Comparison of ENCODE assay signal across 34 mouse cellular contexts in the genomic region with DNA sequence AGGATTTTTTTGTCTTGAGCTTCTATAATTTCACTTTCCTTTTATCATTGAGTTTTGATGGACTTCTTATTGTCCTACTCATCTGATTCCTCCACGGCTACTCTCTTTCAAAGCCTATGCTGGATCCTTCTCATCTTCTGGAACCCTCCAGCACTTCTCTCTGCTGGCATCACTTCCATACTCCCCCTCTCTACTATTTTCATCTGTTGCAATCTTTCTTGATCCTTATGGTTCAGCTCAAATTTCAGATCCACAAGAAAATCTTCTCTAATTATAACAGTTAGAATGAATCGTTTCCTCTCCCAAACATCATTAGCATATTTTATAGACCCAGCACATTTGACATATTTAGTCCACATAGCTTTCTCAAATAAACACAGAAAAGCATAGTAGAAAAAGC.
DNase-seq lines count a peak whose midpoint lies in the region; ATAC-seq and TF ChIP-seq lines count a peak whose summit lies in the region.
"Had no signal": no experiment of that assay in that cellular context is flagged by ENCODE, and none has a peak within 500 bp of the region (broad histone marks: within the 10 kb centered on the region; RNA-seq: fewer than 3 reads in every experiment).

No protein-coding gene starts in this region.

- H3K4me1 ChIP-seq in forebrain, postnatal 0 days (ENCODE audit: insufficient read depth): no peaks in the 10 kb centered on the region
- H3K4me1 ChIP-seq in forebrain, embryonic 15.5 days: no peaks in the 10 kb centered on the region
- H3K4me1 ChIP-seq: forebrain, embryonic 13.5 days; heart, embryonic 12.5 days; midbrain, embryonic 10.5 days; midbrain, embryonic 15.5 days; neural tube, embryonic 15.5 days had no signal

- intact Hi-C loops in left cerebral cortex, postnatal 25 days (cut with DNase I): no loop called here
- intact Hi-C loops in heart, postnatal 14 days (cut with DNase I): no loop called here

- H3K4me2 ChIP-seq in forebrain, postnatal 0 days (ENCODE audit: low read depth): no peak overlapping the region
- H3K4me2 ChIP-seq in forebrain, embryonic 15.5 days (replicated peaks): no peak overlapping the region
- H3K4me2 ChIP-seq: forebrain, embryonic 13.5 days; heart, embryonic 12.5 days; hindbrain, embryonic 14.5 days; lung, embryonic 14.5 days; midbrain, embryonic 15.5 days; neural tube, embryonic 15.5 days had no signal

- no peaks in the 10 kb centered on the region for H3K36me3 ChIP-seq in forebrain, postnatal 0 days (ENCODE audit: insufficient read depth)
- H3K36me3 ChIP-seq in forebrain, embryonic 15.5 days: no peaks in the 10 kb centered on the region
- H3K36me3 ChIP-seq: heart, embryonic 12.5 days; midbrain, embryonic 10.5 days; midbrain, embryonic 15.5 days; neural tube, embryonic 15.5 days had no signal

- TF ChIP-seq CTCF in forebrain, postnatal 0 days (IDR thresholded peaks at IDR 0.05; ENCODE audit: low read depth): no peak

- WGBS in forebrain, postnatal 0 days: 62% methylated on average over 2 of the region's 2 CpGs
- 77% methylated on average over 2 of the region's 2 CpGs for WGBS in forebrain, embryonic 15.5 days

- no peaks in the 10 kb centered on the region for H3K27me3 ChIP-seq in forebrain, postnatal 0 days (ENCODE audit: insufficient read depth, low read length)
- H3K27me3 ChIP-seq in forebrain, embryonic 15.5 days: no peaks in the 10 kb centered on the region
- H3K27me3 ChIP-seq: CH12.LX; forebrain, embryonic 13.5 days; heart, embryonic 12.5 days; midbrain, embryonic 15.5 days; neural tube, embryonic 15.5 days had no signal

- peak; percentile 6 for DNase-seq in forebrain, postnatal 0 days
- peak; percentile 7 to 29 for DNase-seq in layer of hippocampus, adult 18-20 months (ENCODE audit: low spot score in 2 of 2)
- DNase-seq in layer of hippocampus, adult 8-10 months (ENCODE audit: low spot score in 2 of 2): no peak
- peak; percentile 74 for DNase-seq in brain, adult 2 months (ENCODE audit: low read depth, low spot score)
- peak; percentile 10 to 84 for DNase-seq in left cerebral cortex, postnatal 25 days (ENCODE audit: low spot score in 2 of 2)
- no peak for DNase-seq in heart, postnatal 14 days
- no peak for DNase-seq in lung, postnatal 36 days
- DNase-seq: adrenal gland, adult 2 months; cerebellum, adult 11 months; cerebellum, adult 9-10 months; cerebellum, postnatal 36 days; gastrocnemius, adult 2 months; gastrocnemius, postnatal 36 days; heart, adult 2 months; kidney, adult 9 months; kidney, postnatal 10 days; liver; lung, embryonic 14.5 days; lung, postnatal 14 days; spleen, adult 18-20 months; thymus, adult 18-20 months; thymus, postnatal 25 days had no signal

- H3K4me3 ChIP-seq in forebrain, postnatal 0 days (ENCODE audit: low read depth, low read length): no peak overlapping the region
- H3K4me3 ChIP-seq in forebrain, embryonic 15.5 days: no peak overlapping the region
- H3K4me3 ChIP-seq: forebrain, embryonic 13.5 days; gastrocnemius, adult 2 months; heart, adult 2 months; heart, embryonic 12.5 days; left cerebral cortex, adult 2 months; midbrain, embryonic 10.5 days; midbrain, embryonic 15.5 days; neural tube, embryonic 15.5 days had no signal

- H3K27ac ChIP-seq in forebrain, postnatal 0 days (ENCODE audit: low read depth, low read length): no peak overlapping the region
- H3K27ac ChIP-seq in forebrain, embryonic 15.5 days (replicated peaks): no peak overlapping the region
- H3K27ac ChIP-seq: forebrain, embryonic 13.5 days; gastrocnemius, adult 2 months; heart, adult 2 months; hindbrain, embryonic 14.5 days; left cerebral cortex, adult 2 months; liver, embryonic 14.5 days; midbrain, embryonic 10.5 days; midbrain, embryonic 15.5 days; neural tube, embryonic 15.5 days had no signal

- ATAC-seq in forebrain, postnatal 0 days: peak; percentile 34; the same call in 1 of the 2 replicates
- ATAC-seq in forebrain, embryonic 15.5 days (replicated peaks): no peak
- ATAC-seq: activated CD4-positive, CD25-positive, alpha-beta regulatory T cell, adult 4 months; forebrain, embryonic 13.5 days; intestine, postnatal 0 days; midbrain, embryonic 15.5 days had no signal

- H3K9ac ChIP-seq in forebrain, postnatal 0 days: no peak overlapping the region
- H3K9ac ChIP-seq in forebrain, embryonic 15.5 days (replicated peaks): no peak overlapping the region
- H3K9ac ChIP-seq: forebrain, embryonic 13.5 days; heart, embryonic 12.5 days; hindbrain, embryonic 14.5 days; liver, embryonic 14.5 days; lung, embryonic 14.5 days; midbrain, embryonic 15.5 days; neural tube, embryonic 15.5 days had no signal

- H3K9me3 ChIP-seq in forebrain, postnatal 0 days (ENCODE audit: low read length): no peaks in the 10 kb centered on the region
- H3K9me3 ChIP-seq in forebrain, embryonic 15.5 days: no peaks in the 10 kb centered on the region
- H3K9me3 ChIP-seq: forebrain, embryonic 13.5 days; heart, embryonic 12.5 days; midbrain, embryonic 10.5 days; midbrain, embryonic 15.5 days; neural tube, embryonic 15.5 days had no signal

Comparison
In these comparisons a context has a peak if more than half of its experiments do, and no peak if none do; other contexts are left out.
1. DNase-seq: peak in forebrain, postnatal 0 days (single experiment), layer of hippocampus, adult 18-20 months (2 of 2), brain, adult 2 months (single experiment) and left cerebral cortex, postnatal 25 days (2 of 2); none in layer of hippocampus, adult 8-10 months (0 of 2), heart, postnatal 14 days (0 of 2) and lung, postnatal 36 days (single experiment).